26 mouse cellular contexts compared by ENCODE assay signal in the genomic region with DNA sequence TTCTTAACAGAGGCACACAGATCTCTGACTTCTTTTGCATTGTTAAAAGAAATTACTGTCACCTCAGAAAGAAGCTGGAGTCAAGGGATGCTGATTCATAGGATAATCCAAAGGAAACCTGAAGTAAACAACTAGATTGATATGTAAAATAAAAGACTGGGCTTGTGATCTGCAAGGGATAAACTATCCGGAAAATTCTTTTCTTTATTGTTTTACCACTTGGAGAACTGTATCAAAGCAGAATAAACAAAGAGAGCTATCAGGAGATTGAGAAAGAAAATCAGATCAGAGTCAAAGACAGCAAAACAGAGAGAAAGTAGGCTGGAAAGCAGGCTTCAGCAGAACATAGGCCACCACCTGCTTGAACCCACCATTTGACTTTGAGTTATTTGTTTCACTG.
DNase-seq lines count a peak whose midpoint lies in the region; ATAC-seq and TF ChIP-seq lines count a peak whose summit lies in the region.
"Had no signal": no experiment of that assay in that cellular context is flagged by ENCODE, and none has a peak within 500 bp of the region (broad histone marks: within the 10 kb centered on the region; RNA-seq: fewer than 3 reads in every experiment).

No protein-coding gene starts in this region.

- in situ Hi-C loops in ES-E14 (cut with MboI; ENCODE audit: low sequenced_read_pairs in 2 of 2, unreplicated experiment in 2 of 2): no loop called here

- H3K36me3 ChIP-seq in ES-E14 (ENCODE audit: control insufficient read depth, insufficient read depth, low read length, poor library complexity, severe bottlenecking): no peaks in the 10 kb centered on the region
- no peaks in the 10 kb centered on the region for H3K36me3 ChIP-seq in kidney, embryonic 14.5 days (ENCODE audit: control insufficient read depth, insufficient read depth, low read length)
- no peaks in the 10 kb centered on the region for H3K36me3 ChIP-seq in liver, embryonic 11.5 days (ENCODE audit: control insufficient read depth, insufficient read depth, low read length)
- no peaks in the 10 kb centered on the region for H3K36me3 ChIP-seq in midbrain, embryonic 10.5 days
- H3K36me3 ChIP-seq: G1E had no signal

- peak; percentile 41 for DNase-seq in ES-CJ7 (ENCODE audit: low read depth, low spot score)
- DNase-seq in ES-E14 (ENCODE audit: low read depth, low spot score): peak; percentile 37
- peak; percentile 79 for DNase-seq in R1 (ENCODE audit: low read depth, low spot score)
- DNase-seq in ZHBTc4 (ENCODE audit: low read depth, low spot score): peak; percentile 65
- DNase-seq in cerebellum, adult 11-12 months: no peak
- DNase-seq in liver, embryonic 11.5 days (ENCODE audit: low spot score): no peak
- no peak for DNase-seq in midbrain, embryonic 10.5 days (ENCODE audit: low spot score)
- DNase-seq: adrenal gland, adult 2 months; adrenal gland, adult 8-10 months; adrenal gland, postnatal 10 days; adrenal gland, postnatal 14 days; adrenal gland, postnatal 25 days; adrenal gland, postnatal 36 days; B cell, adult 2 months; cerebellum, adult 11 months; cerebellum, adult 18-20 months; cerebellum, adult 2 months; cerebellum, adult 8-10 months; cerebellum, adult 9-10 months; cerebellum, adult 9-11 months had no signal

- no peaks in the 10 kb centered on the region for H3K9me3 ChIP-seq in ES-E14 (ENCODE audit: control insufficient read depth, insufficient read depth, low read depth, low read length)
- H3K9me3 ChIP-seq in kidney, embryonic 14.5 days (ENCODE audit: control insufficient read depth, low read length): no peaks in the 10 kb centered on the region
- no peaks in the 10 kb centered on the region for H3K9me3 ChIP-seq in liver, embryonic 11.5 days (ENCODE audit: control insufficient read depth, low read length)
- H3K9me3 ChIP-seq in midbrain, embryonic 10.5 days (replicated peaks): no peaks in the 10 kb centered on the region
- H3K9me3 ChIP-seq: G1E had no signal

- WGBS in kidney, embryonic 14.5 days: 45% methylated on average over 1 of the region's 1 CpGs
- WGBS in liver, embryonic 11.5 days: 30% methylated on average over 1 of the region's 1 CpGs
- WGBS in midbrain, embryonic 10.5 days: 38% methylated on average over 1 of the region's 1 CpGs

- no peak for ATAC-seq in kidney, embryonic 14.5 days (ENCODE audit: low FRiP score, low TSS enrichment)
- ATAC-seq in liver, embryonic 11.5 days (replicated peaks; ENCODE audit: low FRiP score): no peak
- ATAC-seq: activated CD4-positive, CD25-positive, alpha-beta regulatory T cell, adult 4 months; CD4-positive, CD25-positive, alpha-beta regulatory T cell, adult 4 months; Patski had no signal

- H3K4me3 ChIP-seq in ES-E14 (ENCODE audit: insufficient read depth in 1 of 2, low read depth in 1 of 2, low read length in 2 of 2, poor library complexity in 1 of 2, severe bottlenecking in 1 of 2): no peak overlapping the region
- no peak overlapping the region for H3K4me3 ChIP-seq in kidney, embryonic 14.5 days (ENCODE audit: low read length)
- H3K4me3 ChIP-seq in liver, embryonic 11.5 days (ENCODE audit: low read depth, low read length): no peak overlapping the region
- H3K4me3 ChIP-seq in midbrain, embryonic 10.5 days: no peak overlapping the region

- H3K4me2 ChIP-seq in kidney, embryonic 14.5 days (replicated peaks; ENCODE audit: low read depth, low read length): no peak overlapping the region
- no peak overlapping the region for H3K4me2 ChIP-seq in liver, embryonic 11.5 days

- no peak overlapping the region for H3K9ac ChIP-seq in ES-E14 (ENCODE audit: insufficient read depth, low read depth, low read length, poor library complexity, severe bottlenecking)
- H3K9ac ChIP-seq in kidney, embryonic 14.5 days (ENCODE audit: low read depth, low read length): no peak overlapping the region
- H3K9ac ChIP-seq in liver, embryonic 11.5 days (ENCODE audit: low read depth, low read length): no peak overlapping the region

- no peak overlapping the region for H3K27ac ChIP-seq in ES-E14 (ENCODE audit: insufficient read depth, low read depth, low read length, poor library complexity, severe bottlenecking)
- no peak overlapping the region for H3K27ac ChIP-seq in kidney, embryonic 14.5 days (ENCODE audit: low read depth, low read length)
- no peak overlapping the region for H3K27ac ChIP-seq in liver, embryonic 11.5 days (ENCODE audit: low read depth, low read length)
- H3K27ac ChIP-seq in midbrain, embryonic 10.5 days (replicated peaks): no peak overlapping the region

- peaks cover 0 to 2% of the 10 kb centered on the region in 2 experiments; a peak in 2 of 4 replicates for H3K4me1 ChIP-seq in ES-E14 (ENCODE audit: control insufficient read depth in 2 of 2, insufficient read depth in 2 of 2, low read length in 2 of 2, poor library complexity in 1 of 2)
- no peaks in the 10 kb centered on the region for H3K4me1 ChIP-seq in kidney, embryonic 14.5 days (ENCODE audit: control insufficient read depth, insufficient read depth, low read length)
- no peaks in the 10 kb centered on the region for H3K4me1 ChIP-seq in liver, embryonic 11.5 days (replicated peaks; ENCODE audit: control insufficient read depth, insufficient read depth, low read length)
- H3K4me1 ChIP-seq in midbrain, embryonic 10.5 days: no peaks in the 10 kb centered on the region

- no peaks in the 10 kb centered on the region for H3K27me3 ChIP-seq in kidney, embryonic 14.5 days (ENCODE audit: control insufficient read depth, insufficient read depth, low read length)
- no peaks in the 10 kb centered on the region for H3K27me3 ChIP-seq in liver, embryonic 11.5 days (replicated peaks; ENCODE audit: control insufficient read depth, insufficient read depth, low read length)
- H3K27me3 ChIP-seq in midbrain, embryonic 10.5 days (ENCODE audit: low read depth, poor library complexity, severe bottlenecking): no peaks in the 10 kb centered on the region
- H3K27me3 ChIP-seq: CH12.LX, Patski had no signal

TF ChIP-seq in ES-E14, 5 proteins besides CTCF, POLR2A, EP300 and RAD21:
- TF ChIP-seq MAFK (IDR thresholded peaks at IDR 0.05; ENCODE audit: insufficient read depth, low read depth, low read length) (no peak), CHD2 (IDR thresholded peaks at IDR 0.05; ENCODE audit: low read depth, low read length) (0 out of 2 replicates have a peak, but pooled peaks have one; percentile 16)

Comparison
In these comparisons a context has a peak if more than half of its experiments do, and no peak if none do; other contexts are left out.
1. DNase-seq: peak in ES-CJ7 (single experiment), ES-E14 (single experiment), R1 (single experiment) and ZHBTc4 (single experiment); none in cerebellum, adult 11-12 months (single experiment), liver, embryonic 11.5 days (single experiment) and midbrain, embryonic 10.5 days (single experiment).